Mouse (Mus musculus): ENCODE results near the gene Shprh. TPM values are rescaled to one million over a fixed set of nuclear protein-coding genes. Genes with fewer than 3 reads are reported as not detected.
"Not testable (repeated sequence)": the region's sequence is repeated elsewhere in the genome, so short reads cannot be mapped to it uniquely, and the experiment has no call there.

Shprh gene
- polyA plus RNA-seq, 1 experiment from 2014 or later: 4.5 TPM

DNA sequence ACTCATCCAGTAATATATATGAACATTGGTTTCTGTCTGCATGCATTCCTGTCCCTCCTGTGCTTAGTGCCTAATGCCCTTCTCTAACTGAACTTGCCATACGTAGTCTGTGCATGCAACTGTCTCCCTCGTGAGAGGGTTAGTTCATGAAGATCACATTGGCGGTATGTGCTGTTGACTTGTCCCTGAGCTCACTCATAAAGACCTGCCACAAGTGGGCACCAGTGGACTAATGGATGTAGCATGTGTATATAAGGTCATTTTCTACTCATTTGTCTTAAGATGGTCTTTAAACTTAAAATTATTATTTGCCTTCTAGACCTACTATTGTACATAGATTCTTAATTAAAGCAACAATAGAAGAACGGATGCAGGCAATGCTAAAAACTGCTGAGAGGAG is 62.8 kb downstream of the Shprh start:
- no peak overlapping the region for H3K4me3 ChIP-seq (ENCODE audit: low read depth, low read length)
- H3K27ac ChIP-seq (ENCODE audit: low read length): no peak overlapping the region
- WGBS (ENCODE audit: insufficient replicate concordance): 78% methylated on average over 4 of the region's 4 CpGs
- no peaks in the 10 kb centered on the region for H3K27me3 ChIP-seq (ENCODE audit: control insufficient read depth, insufficient read depth, low read depth, low read length)
- H3K4me2 ChIP-seq (ENCODE audit: low read depth, low read length): no peak overlapping the region
- no peaks in the 10 kb centered on the region; the same call in 1 of the 2 replicates for H3K36me3 ChIP-seq (ENCODE audit: control insufficient read depth, insufficient read depth)
- ATAC-seq (ENCODE audit: low read depth): no peak
- H3K9me3 ChIP-seq (replicated peaks; ENCODE audit: control insufficient read depth, low read length): no peaks in the 10 kb centered on the region
- H3K9ac ChIP-seq (ENCODE audit: low read depth, low read length): no peak overlapping the region
- no peaks in the 10 kb centered on the region for H3K4me1 ChIP-seq (ENCODE audit: control insufficient read depth, low read depth, low read length)

- ATAC-seq (ENCODE audit: low read depth): no peak
- Histone ChIP-seq H3K36me3 (ENCODE audit: control insufficient read depth, insufficient read depth) (no peaks in the 10 kb centered on the region), H3K27ac (ENCODE audit: low read length) (no peak overlapping the region), H3K4me2 (ENCODE audit: low read depth, low read length) (no peak overlapping the region), H3K9ac (ENCODE audit: low read depth, low read length) (no peak overlapping the region), H3K27me3 (ENCODE audit: control insufficient read depth, insufficient read depth, low read depth, low read length) (no peaks in the 10 kb centered on the region), H3K4me1 (ENCODE audit: control insufficient read depth, low read depth, low read length) (no peaks in the 10 kb centered on the region), H3K9me3 (replicated peaks; ENCODE audit: control insufficient read depth, low read length) (no peaks in the 10 kb centered on the region), H3K4me3 (ENCODE audit: low read depth, low read length) (no peak overlapping the region)
- WGBS (ENCODE audit: insufficient replicate concordance): 64% methylated on average over 3 of the region's 3 CpGs
Measured at GRCm38 (mm10) chr10:11226442-11226841, 77.2 kb downstream of the Shprh start.

DNA sequence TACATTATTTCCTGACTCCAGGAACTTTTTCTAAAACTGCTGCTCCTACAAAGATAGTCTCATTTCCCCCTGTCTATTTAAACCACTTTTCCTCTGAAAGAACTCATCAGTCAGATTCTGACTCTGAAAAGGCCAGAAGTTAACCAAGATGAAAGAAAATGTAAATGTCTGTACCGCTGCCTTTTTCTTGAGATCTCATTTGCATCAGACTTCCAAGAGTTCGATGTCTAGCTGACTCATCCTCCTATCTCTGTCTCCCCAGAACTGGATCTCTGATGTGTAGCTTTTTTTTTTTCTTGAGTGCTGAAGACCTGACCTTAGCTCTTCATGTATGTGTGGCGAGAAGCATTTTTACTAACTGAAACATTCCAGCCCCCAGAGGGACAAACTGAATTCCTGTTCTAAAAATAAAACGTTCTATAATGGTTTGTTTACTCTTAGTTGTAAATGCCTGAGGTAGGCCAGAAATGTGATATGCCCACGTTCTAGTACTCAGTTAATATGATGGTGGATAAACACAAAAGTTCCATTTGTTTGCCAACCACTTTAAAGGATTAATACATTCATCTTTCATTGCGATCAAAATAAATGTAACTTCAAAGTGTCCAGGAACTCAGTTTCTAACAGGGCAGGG is 80.4 kb downstream of the Shprh start:
- H3K4me3 ChIP-seq (ENCODE audit: low read depth, low read length): no peak overlapping the region
- H3K36me3 ChIP-seq (ENCODE audit: control insufficient read depth, insufficient read depth): no peaks in the 10 kb centered on the region
- no peak overlapping the region for H3K27ac ChIP-seq (ENCODE audit: low read length)
- no peak overlapping the region for H3K9ac ChIP-seq (ENCODE audit: low read depth, low read length)
- no peaks in the 10 kb centered on the region for H3K4me1 ChIP-seq (ENCODE audit: control insufficient read depth, low read depth, low read length)
- no peak for ATAC-seq (ENCODE audit: low read depth)
- WGBS (ENCODE audit: insufficient replicate concordance): 33% methylated on average over 6 of the region's 6 CpGs
- no peak overlapping the region for H3K4me2 ChIP-seq (ENCODE audit: low read depth, low read length)
- no peaks in the 10 kb centered on the region for H3K9me3 ChIP-seq (replicated peaks; ENCODE audit: control insufficient read depth, low read length)
- H3K27me3 ChIP-seq (ENCODE audit: control insufficient read depth, insufficient read depth, low read depth, low read length): no peaks in the 10 kb centered on the region

DNA sequence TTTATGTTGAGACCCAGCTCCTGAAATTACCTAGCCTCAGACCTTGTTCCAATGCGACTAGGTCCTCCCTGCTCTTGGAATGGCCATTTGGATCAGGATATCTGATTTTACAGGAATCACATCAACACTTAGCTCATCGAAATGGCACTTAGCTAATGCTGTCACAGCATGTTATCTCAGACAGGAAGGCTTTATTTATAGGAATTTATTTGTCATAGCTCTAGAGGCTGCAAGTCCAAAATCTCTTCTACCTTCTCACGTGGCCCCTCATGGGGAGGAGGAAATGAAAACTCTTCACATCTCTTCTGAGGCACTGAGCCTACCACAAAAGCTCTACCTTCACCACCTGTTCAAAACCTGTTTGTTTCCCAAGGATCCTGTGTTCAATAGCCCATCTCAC is 84.0 kb downstream of the Shprh start:
- ATAC-seq (ENCODE audit: low read depth): no peak
- H3K4me3 ChIP-seq (ENCODE audit: low read depth, low read length): no peak overlapping the region
- WGBS (ENCODE audit: insufficient replicate concordance): 40% methylated on average over 3 of the region's 3 CpGs
- no peak overlapping the region for H3K27ac ChIP-seq (ENCODE audit: low read length)
- no peaks in the 10 kb centered on the region for H3K4me1 ChIP-seq (ENCODE audit: control insufficient read depth, low read depth, low read length)
- no peak overlapping the region for H3K9ac ChIP-seq (ENCODE audit: low read depth, low read length)
- no peaks in the 10 kb centered on the region for H3K27me3 ChIP-seq (ENCODE audit: control insufficient read depth, insufficient read depth, low read depth, low read length)
- no peaks in the 10 kb centered on the region for H3K36me3 ChIP-seq (ENCODE audit: control insufficient read depth, insufficient read depth)
- no peaks in the 10 kb centered on the region for H3K9me3 ChIP-seq (replicated peaks; ENCODE audit: control insufficient read depth, low read length)
- H3K4me2 ChIP-seq (ENCODE audit: low read depth, low read length): no peak overlapping the region

GRCm38 (mm10) chr10:11242988-11243387 is 93.8 kb downstream of the Shprh start:
- 37% methylated on average over 3 of the region's 3 CpGs for WGBS (ENCODE audit: insufficient replicate concordance)
- not testable (repeated sequence) for H3K27ac ChIP-seq (ENCODE audit: low read length); H3K36me3 ChIP-seq (ENCODE audit: control insufficient read depth, insufficient read depth); H3K4me1 ChIP-seq (ENCODE audit: control insufficient read depth, low read depth, low read length); H3K9me3 ChIP-seq (replicated peaks; ENCODE audit: control insufficient read depth, low read length); H3K9ac ChIP-seq (ENCODE audit: low read depth, low read length); ATAC-seq (ENCODE audit: low read depth); H3K4me3 ChIP-seq (ENCODE audit: low read depth, low read length); H3K4me2 ChIP-seq (ENCODE audit: low read depth, low read length); H3K27me3 ChIP-seq (ENCODE audit: control insufficient read depth, insufficient read depth, low read depth, low read length)

GRCm38 (mm10) chr10:11248210-11248609 is 99.0 kb downstream of the Shprh start:
- 77% methylated on average over 3 of the region's 3 CpGs for WGBS (ENCODE audit: insufficient replicate concordance)
- Histone ChIP-seq H3K4me3 (ENCODE audit: low read depth, low read length) (no peak overlapping the region), H3K9ac (ENCODE audit: low read depth, low read length) (no peak overlapping the region), H3K9me3 (replicated peaks; ENCODE audit: control insufficient read depth, low read length) (no peaks in the 10 kb centered on the region), H3K27ac (ENCODE audit: low read length) (no peak overlapping the region), H3K4me2 (ENCODE audit: low read depth, low read length) (no peak overlapping the region), H3K36me3 (ENCODE audit: control insufficient read depth, insufficient read depth) (no peaks in the 10 kb centered on the region), H3K4me1 (ENCODE audit: control insufficient read depth, low read depth, low read length) (no peaks in the 10 kb centered on the region), H3K27me3 (ENCODE audit: control insufficient read depth, insufficient read depth, low read depth, low read length) (no peaks in the 10 kb centered on the region)
- no peak for ATAC-seq (ENCODE audit: low read depth)

DNA sequence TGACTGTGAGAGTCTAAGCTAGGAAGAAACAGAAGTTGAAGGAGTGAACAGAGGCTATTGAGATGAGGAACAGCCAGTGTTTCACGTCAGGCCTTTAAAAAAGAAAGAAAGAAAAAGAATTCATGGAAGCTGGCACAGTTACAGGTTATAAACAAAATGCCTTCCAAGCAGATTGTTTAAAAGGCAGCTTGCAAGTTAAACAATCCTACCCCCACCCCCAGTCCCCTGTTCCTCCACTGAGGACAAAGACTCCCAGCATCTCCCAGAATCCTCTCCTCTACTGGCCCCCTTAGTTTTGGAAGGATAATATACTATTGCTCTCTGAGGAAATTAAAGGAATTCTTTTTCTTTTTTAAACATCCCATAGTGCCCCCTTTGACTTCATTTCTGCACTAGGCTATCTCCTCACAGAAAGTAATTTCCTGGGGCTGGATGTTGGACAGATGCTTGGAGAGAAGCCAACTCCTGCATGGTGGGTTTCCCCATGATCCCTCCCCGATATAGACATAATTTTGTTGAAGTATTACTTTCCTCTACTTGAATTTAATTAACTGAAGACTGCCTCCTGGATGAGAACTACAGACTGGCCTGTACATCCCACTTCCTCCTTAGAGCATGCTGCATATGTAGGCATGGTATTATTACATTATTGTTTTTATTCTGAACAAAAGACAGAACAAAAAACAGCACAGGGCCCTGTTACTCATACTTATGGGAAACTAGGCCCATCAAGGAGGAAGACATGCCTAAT is 101.2 kb downstream of the Shprh start:
- H3K4me2 ChIP-seq (ENCODE audit: low read depth, low read length): no peak overlapping the region
- no peak overlapping the region for H3K4me3 ChIP-seq (ENCODE audit: low read depth, low read length)
- no peak overlapping the region for H3K9ac ChIP-seq (ENCODE audit: low read depth, low read length)
- 44% methylated on average over 2 of the region's 2 CpGs for WGBS (ENCODE audit: insufficient replicate concordance)
- H3K4me1 ChIP-seq (ENCODE audit: control insufficient read depth, low read depth, low read length): no peaks in the 10 kb centered on the region
- ATAC-seq (ENCODE audit: low read depth): no peak
- no peak overlapping the region for H3K27ac ChIP-seq (ENCODE audit: low read length)
- no peaks in the 10 kb centered on the region for H3K27me3 ChIP-seq (ENCODE audit: control insufficient read depth, insufficient read depth, low read depth, low read length)
- no peaks in the 10 kb centered on the region for H3K9me3 ChIP-seq (replicated peaks; ENCODE audit: control insufficient read depth, low read length)
- H3K36me3 ChIP-seq (ENCODE audit: control insufficient read depth, insufficient read depth): no peaks in the 10 kb centered on the region

- H3K9me3 ChIP-seq (replicated peaks; ENCODE audit: control insufficient read depth, low read length); H3K4me2 ChIP-seq (ENCODE audit: low read depth, low read length); H3K27ac ChIP-seq (ENCODE audit: low read length); H3K27me3 ChIP-seq (ENCODE audit: control insufficient read depth, insufficient read depth, low read depth, low read length); H3K4me3 ChIP-seq (ENCODE audit: low read depth, low read length); ATAC-seq (ENCODE audit: low read depth); H3K36me3 ChIP-seq (ENCODE audit: control insufficient read depth, insufficient read depth); H3K4me1 ChIP-seq (ENCODE audit: control insufficient read depth, low read depth, low read length); H3K9ac ChIP-seq (ENCODE audit: low read depth, low read length): not testable (repeated sequence)
- WGBS (ENCODE audit: insufficient replicate concordance): 65% methylated on average over 4 of the region's 4 CpGs
Measured at GRCm38 (mm10) chr10:11253581-11253980, 104.4 kb downstream of the Shprh start.

DNA sequence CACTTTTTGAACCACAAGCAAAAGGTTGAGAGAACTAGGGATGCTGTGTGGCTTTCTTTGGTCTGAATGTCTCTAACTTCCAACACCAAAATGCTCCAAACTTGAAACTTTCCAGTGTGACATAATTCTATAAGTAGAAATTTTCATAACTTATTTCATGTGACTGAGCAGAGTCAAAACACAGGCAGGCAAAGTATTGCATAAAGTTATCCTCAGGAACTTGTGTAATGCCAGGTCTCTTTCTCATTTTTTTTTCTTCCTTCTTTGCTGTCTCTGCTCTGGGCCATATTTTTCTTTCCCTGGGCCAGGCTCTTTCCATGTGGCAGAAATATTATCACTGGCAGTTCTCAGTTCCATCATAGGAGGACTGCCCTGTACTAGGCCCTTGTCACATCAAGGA is 110.9 kb downstream of the Shprh start:
- no peaks in the 10 kb centered on the region for H3K27me3 ChIP-seq (ENCODE audit: control insufficient read depth, insufficient read depth, low read depth, low read length)
- H3K9me3 ChIP-seq (replicated peaks; ENCODE audit: control insufficient read depth, low read length): no peaks in the 10 kb centered on the region
- H3K9ac ChIP-seq (ENCODE audit: low read depth, low read length): no peak overlapping the region
- no peak overlapping the region for H3K4me3 ChIP-seq (ENCODE audit: low read depth, low read length)
- no peak for ATAC-seq (ENCODE audit: low read depth)
- no peak overlapping the region for H3K4me2 ChIP-seq (ENCODE audit: low read depth, low read length)
- H3K27ac ChIP-seq (ENCODE audit: low read length): no peak overlapping the region
- H3K36me3 ChIP-seq (ENCODE audit: control insufficient read depth, insufficient read depth): no peaks in the 10 kb centered on the region
- H3K4me1 ChIP-seq (ENCODE audit: control insufficient read depth, low read depth, low read length): no peaks in the 10 kb centered on the region

Measured in liver, embryonic 16.5 days (tissue).